Mouse (Mus musculus) spleen, adult 18-20 months (tissue): ENCODE measurements at regions not wholly inside any gene's neighbourhood (a gene's known extent, or its start where the extent isn't known, plus 50 kb on each side); places are given as distances from the start of the nearest gene placed in this dataset.

Experiments
- DNase-seq, 2 experiments: peaks; one replicate each; pipeline ENCODE4 v3.0.0; 2022; ENCODE audit warnings: mixed read lengths in 2 of 2

DNA sequence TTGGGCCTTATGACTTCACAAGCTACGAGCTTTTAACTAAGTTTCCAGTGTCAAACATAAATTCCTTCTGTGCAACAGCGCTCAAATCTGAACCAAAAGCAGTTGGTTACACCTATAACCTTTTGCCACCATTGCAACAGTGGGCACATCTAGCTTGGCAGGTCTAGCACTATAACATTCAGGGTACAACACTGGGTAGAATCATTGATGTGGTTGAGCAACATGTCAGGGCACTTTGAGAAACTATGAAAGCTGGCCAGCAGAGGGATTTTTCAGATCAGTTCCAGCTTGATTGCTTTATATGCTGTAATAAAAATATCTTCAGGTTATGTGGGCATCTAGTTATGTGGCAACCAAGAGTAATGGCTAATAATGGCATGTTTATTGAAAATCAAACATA is 63.8 kb upstream of the Slc7a11 start:
- DNase-seq, result no peak
